Mouse (Mus musculus): ENCODE measurements around the gene Arglu1.

The Arglu1 gene

DNA sequence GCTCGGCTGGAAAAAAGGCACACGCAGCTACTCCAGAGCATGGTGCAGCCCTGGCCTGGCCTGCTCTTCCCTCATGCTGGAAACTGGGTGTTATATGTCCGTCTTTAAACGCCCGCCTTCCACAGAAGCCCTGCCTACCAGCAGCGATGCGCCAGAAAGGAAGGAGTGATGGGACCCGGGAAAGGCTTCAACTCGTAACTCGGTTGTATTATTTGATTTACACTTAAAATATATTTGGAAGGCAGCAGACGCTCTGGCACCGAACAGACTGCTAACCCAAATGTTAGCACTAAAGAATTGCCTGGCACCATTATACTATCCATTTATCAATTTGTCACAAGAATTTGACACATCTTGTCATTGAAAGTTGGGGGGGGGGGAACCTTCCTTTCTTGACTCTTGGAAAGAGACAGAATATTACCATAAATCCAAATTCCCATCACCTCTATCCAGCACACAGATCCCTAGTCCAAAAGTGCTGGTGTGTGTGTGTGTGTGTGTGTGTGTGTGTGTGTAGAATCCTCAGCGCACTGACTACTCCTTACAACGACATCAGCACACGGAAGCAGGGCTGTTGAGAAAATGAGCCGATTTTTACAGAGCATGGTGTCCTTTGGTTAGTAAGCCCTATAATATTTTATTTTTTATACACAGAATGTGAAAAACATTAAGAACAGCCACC lies 68.9 kb downstream of the Arglu1 start:
- CTCF ChIA-PET: no interaction called here

- CTCF ChIA-PET: no interaction called here
Measured at GRCm38 (mm10) chr8:8620536-8620935, 69.8 kb downstream of the Arglu1 start.

DNA sequence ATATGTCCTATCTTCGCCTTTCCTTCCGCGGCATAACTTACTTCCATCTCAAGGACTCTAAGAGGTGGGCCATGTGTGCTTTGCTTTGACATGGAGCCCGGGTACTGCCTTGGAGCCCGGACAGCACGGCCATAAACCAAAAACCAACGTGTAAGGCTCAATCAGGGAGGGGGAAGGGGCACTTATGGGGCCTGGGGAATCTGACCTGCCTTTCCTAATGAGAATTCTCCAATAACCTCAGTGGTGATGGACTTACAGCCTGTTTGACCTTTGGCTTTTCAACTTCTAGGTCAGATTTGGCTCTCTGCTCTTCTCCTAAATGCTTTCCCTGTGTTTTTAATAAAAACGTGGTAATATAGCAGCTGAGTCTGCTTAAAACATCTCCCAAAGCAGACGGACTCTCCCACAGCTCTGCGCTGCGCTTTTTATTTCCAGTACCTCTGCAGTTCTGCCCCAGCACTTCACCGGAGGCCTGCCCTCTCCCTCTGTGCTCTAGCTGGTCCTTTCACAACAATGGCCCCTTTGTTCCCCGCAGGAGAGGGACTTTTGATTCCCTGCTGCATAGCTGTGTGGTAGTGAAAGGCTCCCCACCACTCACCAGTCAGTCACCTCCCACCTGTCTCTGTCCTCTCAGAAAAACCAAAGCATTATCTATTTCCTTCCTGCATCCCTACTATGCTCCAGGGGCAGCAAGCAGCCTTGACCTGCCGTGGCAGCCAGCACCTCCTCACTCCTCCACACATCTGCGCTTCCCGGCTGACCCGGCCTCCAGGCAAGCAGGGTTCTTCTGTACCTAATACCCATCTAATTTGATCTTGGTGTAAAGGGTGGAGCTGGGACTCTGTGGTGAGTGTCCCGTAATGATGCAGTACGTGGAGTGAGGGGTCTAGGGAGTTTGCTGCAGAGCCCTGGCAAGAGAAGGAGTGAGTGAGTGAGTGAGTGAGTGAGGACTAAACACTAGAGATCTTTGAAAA lies 70.8 kb downstream of the Arglu1 start:
- CTCF ChIA-PET: no interaction called here
